Mouse (Mus musculus) E14TG2a.4 (cell line): ENCODE measurements around the gene 1700022I11Rik.

ENCODE experiments used
- CTCF ChIP-seq: conservative IDR thresholded peaks from 2 replicates; pipeline ENCODE4 v1.5.1; 2014; ENCODE audit warnings: low read length
- NANOG ChIP-seq: IDR thresholded peaks from 2 replicates; pipeline ENCODE4 v1.6.1; 2014; ENCODE audit warnings: borderline replicate concordance, low read length, mixed read lengths
- POU5F1 ChIP-seq: IDR thresholded peaks from 2 replicates; pipeline ENCODE4 v1.6.1; 2014; ENCODE audit warnings: low read length, borderline replicate concordance

GRCm38 (mm10) chr4:43029749-43030148, 60.3 kb downstream of the 1700022I11Rik start:
- TF ChIP-seq CTCF (no peak), POU5F1 (no peak), NANOG (no peak)
